ENCODE assay signal across 30 mouse cellular contexts in genomic region chr2:132092722-132093121, GRCm38 (mm10). TPM values are rescaled to one million over a fixed set of nuclear protein-coding genes. Genes with fewer than 3 reads are reported as not detected.
A peak's percentile ranks its signal among the peaks of the same experiment; 100 is the strongest.
DNase-seq lines count a peak whose midpoint lies in the region; ATAC-seq lines count a peak whose summit lies in the region.
"Had no signal": no experiment of that assay in that cellular context is flagged by ENCODE, and none has a peak within 500 bp of the region (broad histone marks: within the 10 kb centered on the region; RNA-seq: fewer than 3 reads in every experiment).

No protein-coding gene starts in this region.

- ATAC-seq in liver, embryonic 13.5 days (ENCODE audit: low read depth) = no peak
- ATAC-seq in liver, embryonic 11.5 days (replicated peaks; ENCODE audit: low FRiP score) = no peak
- peak; percentile 61 for ATAC-seq in liver, embryonic 16.5 days (ENCODE audit: low read depth)
- ATAC-seq in hindbrain, embryonic 11.5 days (ENCODE audit: low FRiP score) = no peak
- ATAC-seq: forebrain, embryonic 14.5 days; inflammation-experienced regulatory T-cells, adult 6 months; midbrain, embryonic 13.5 days had no signal

- no peak overlapping the region for H3K9ac ChIP-seq in liver, embryonic 13.5 days
- H3K9ac ChIP-seq in liver, embryonic 11.5 days (ENCODE audit: low read depth, low read length) = no peak overlapping the region
- H3K9ac ChIP-seq in liver, embryonic 16.5 days (ENCODE audit: low read depth, low read length) = no peak overlapping the region
- no peak overlapping the region for H3K9ac ChIP-seq in hindbrain, embryonic 11.5 days (ENCODE audit: low read depth, low read length)
- H3K9ac ChIP-seq: hindbrain, embryonic 15.5 days; limb, embryonic 15.5 days; lung, embryonic 15.5 days; midbrain, embryonic 13.5 days had no signal

- no peak for DNase-seq in liver, embryonic 13.5 days
- DNase-seq in liver, embryonic 11.5 days (ENCODE audit: low spot score) = no peak
- peak; percentile 80 for DNase-seq in fat pad, adult 2 months (ENCODE audit: extremely low read depth, low read depth, low spot score)
- DNase-seq in yolk sac, embryonic 10.5 days (ENCODE audit: low spot score) = peak; percentile 42
- DNase-seq in c-Kit-positive CD71-positive TER-119-positive erythroid progenitor cells, embryonic 14.5 days (ENCODE audit: low spot score) = no peak
- no peak for DNase-seq in hindbrain, embryonic 11.5 days (ENCODE audit: low spot score)
- DNase-seq: adrenal gland, postnatal 10 days; cerebellum, adult 2 months; cerebellum, postnatal 14 days; gastrocnemius, postnatal 14 days; heart, adult 11 months; heart, postnatal 4 days; kidney, adult 8-10 months; kidney, postnatal 14 days; layer of hippocampus, adult 9-11 months; lung, postnatal 36 days; retina, postnatal 1 day; right cerebral cortex, postnatal 14 days; thymus, adult 18-20 months; thymus, postnatal 25 days had no signal

- WGBS in liver, embryonic 13.5 days (ENCODE audit: insufficient replicate concordance) = 70% methylated on average over 3 of the region's 3 CpGs
- 75% methylated on average over 3 of the region's 3 CpGs for WGBS in liver, embryonic 11.5 days
- WGBS in liver, embryonic 16.5 days (ENCODE audit: insufficient replicate concordance) = 46% methylated on average over 3 of the region's 3 CpGs
- WGBS in hindbrain, embryonic 11.5 days = 88% methylated on average over 3 of the region's 3 CpGs

- H3K27ac ChIP-seq in liver, embryonic 13.5 days = peak overlapping the region; percentile 16; the same call in 1 of the 2 replicates
- H3K27ac ChIP-seq in liver, embryonic 11.5 days (ENCODE audit: low read depth, low read length) = no peak overlapping the region
- peak overlapping the region; percentile 62 for H3K27ac ChIP-seq in liver, embryonic 16.5 days (ENCODE audit: low read length)
- no peak overlapping the region for H3K27ac ChIP-seq in hindbrain, embryonic 11.5 days (ENCODE audit: low read depth, low read length)
- H3K27ac ChIP-seq: hindbrain, embryonic 15.5 days; limb, embryonic 10.5 days; limb, embryonic 15.5 days; lung, embryonic 15.5 days; midbrain, embryonic 13.5 days had no signal

- H3K4me1 ChIP-seq in liver, embryonic 13.5 days (replicated peaks) = peaks cover 20% of the 10 kb centered on the region
- no peaks in the 10 kb centered on the region; the same call in 1 of the 2 replicates for H3K4me1 ChIP-seq in liver, embryonic 11.5 days (replicated peaks; ENCODE audit: control insufficient read depth, insufficient read depth, low read length)
- H3K4me1 ChIP-seq in liver, embryonic 16.5 days (ENCODE audit: control insufficient read depth, low read depth, low read length) = peaks cover 3% of the 10 kb centered on the region; the same call in 1 of the 2 replicates
- no peaks in the 10 kb centered on the region for H3K4me1 ChIP-seq in hindbrain, embryonic 11.5 days (replicated peaks; ENCODE audit: control insufficient read depth, insufficient read depth, low read length)
- H3K4me1 ChIP-seq: hindbrain, embryonic 15.5 days; midbrain, embryonic 13.5 days had no signal

- peaks cover 14% of the 10 kb centered on the region; the same call in 1 of the 2 replicates for H3K36me3 ChIP-seq in liver, embryonic 13.5 days
- H3K36me3 ChIP-seq in liver, embryonic 11.5 days (ENCODE audit: control insufficient read depth, insufficient read depth, low read length) = no peaks in the 10 kb centered on the region
- H3K36me3 ChIP-seq in liver, embryonic 16.5 days (ENCODE audit: control insufficient read depth, insufficient read depth) = no peaks in the 10 kb centered on the region
- no peaks in the 10 kb centered on the region for H3K36me3 ChIP-seq in hindbrain, embryonic 11.5 days (ENCODE audit: control insufficient read depth, insufficient read depth, low read length)
- H3K36me3 ChIP-seq: lung, embryonic 15.5 days had no signal

- no peak overlapping the region for H3K4me2 ChIP-seq in liver, embryonic 13.5 days
- H3K4me2 ChIP-seq in liver, embryonic 11.5 days = no peak overlapping the region
- H3K4me2 ChIP-seq in liver, embryonic 16.5 days (ENCODE audit: low read depth, low read length) = no peak overlapping the region
- H3K4me2 ChIP-seq in hindbrain, embryonic 11.5 days (replicated peaks; ENCODE audit: low read depth, low read length) = no peak overlapping the region
- H3K4me2 ChIP-seq: heart, embryonic 11.5 days; hindbrain, embryonic 15.5 days; limb, embryonic 15.5 days; lung, embryonic 15.5 days; midbrain, embryonic 13.5 days had no signal

- H3K9me3 ChIP-seq in liver, embryonic 13.5 days (replicated peaks) = no peaks in the 10 kb centered on the region
- no peaks in the 10 kb centered on the region for H3K9me3 ChIP-seq in liver, embryonic 11.5 days (ENCODE audit: control insufficient read depth, low read length)
- H3K9me3 ChIP-seq in liver, embryonic 16.5 days (replicated peaks; ENCODE audit: control insufficient read depth, low read length) = no peaks in the 10 kb centered on the region
- H3K9me3 ChIP-seq in hindbrain, embryonic 11.5 days (ENCODE audit: control insufficient read depth, low read length) = no peaks in the 10 kb centered on the region
- H3K9me3 ChIP-seq: G1E; hindbrain, embryonic 15.5 days; limb, embryonic 10.5 days; limb, embryonic 15.5 days; lung, embryonic 15.5 days; midbrain, embryonic 13.5 days had no signal

- H3K27me3 ChIP-seq in liver, embryonic 13.5 days = no peaks in the 10 kb centered on the region
- H3K27me3 ChIP-seq in liver, embryonic 11.5 days (replicated peaks; ENCODE audit: control insufficient read depth, insufficient read depth, low read length) = no peaks in the 10 kb centered on the region
- H3K27me3 ChIP-seq in liver, embryonic 16.5 days (ENCODE audit: control insufficient read depth, insufficient read depth, low read depth, low read length) = no peaks in the 10 kb centered on the region
- no peaks in the 10 kb centered on the region for H3K27me3 ChIP-seq in hindbrain, embryonic 11.5 days (ENCODE audit: control insufficient read depth, insufficient read depth, low read length)
- H3K27me3 ChIP-seq: hindbrain, embryonic 15.5 days; limb, embryonic 15.5 days; lung, embryonic 15.5 days; midbrain, embryonic 13.5 days had no signal

- no peak overlapping the region for H3K4me3 ChIP-seq in liver, embryonic 13.5 days (replicated peaks)
- no peak overlapping the region for H3K4me3 ChIP-seq in liver, embryonic 11.5 days (ENCODE audit: low read depth, low read length)
- H3K4me3 ChIP-seq in liver, embryonic 16.5 days (ENCODE audit: low read depth, low read length) = no peak overlapping the region
- no peak overlapping the region for H3K4me3 ChIP-seq in hindbrain, embryonic 11.5 days (ENCODE audit: low read depth, low read length)
- H3K4me3 ChIP-seq: hindbrain, embryonic 15.5 days; limb, embryonic 10.5 days; limb, embryonic 15.5 days; lung, embryonic 15.5 days; midbrain, embryonic 13.5 days had no signal

RNA-seq across cellular contexts. Expression of gene Slc23a2, which starts 52.2 kb away (rescaled TPM):
- polyA plus RNA-seq in liver, embryonic 13.5 days (2015; fragmentation: Nextera tagmentation; extraction: Ambion mirVana) = 2.8 and 3.1 TPM in 2 replicates
- polyA plus RNA-seq in liver, embryonic 11.5 days (2014; fragmentation: Nextera tagmentation; extraction: Ambion mirVana) = 7.2 and 7.9 TPM in 2 replicates
- polyA plus RNA-seq in liver, embryonic 16.5 days (2015; fragmentation: Nextera tagmentation; extraction: Ambion mirVana) = 2.7 and 4.1 TPM in 2 replicates
- 11.4 and 14.6 TPM in 2 replicates for polyA plus RNA-seq in hindbrain, embryonic 11.5 days (2014; fragmentation: Nextera tagmentation; extraction: Ambion mirVana)

Comparison
In these comparisons a context has a peak if more than half of its experiments do, and no peak if none do; other contexts are left out.
1. H3K27ac ChIP-seq: peak in liver, embryonic 13.5 days (single experiment) and liver, embryonic 16.5 days (single experiment); none in liver, embryonic 11.5 days (single experiment) and hindbrain, embryonic 11.5 days (single experiment).
2. DNase-seq: peak in fat pad, adult 2 months (single experiment) and yolk sac, embryonic 10.5 days (single experiment); none in liver, embryonic 13.5 days (single experiment), liver, embryonic 11.5 days (single experiment), c-Kit-positive CD71-positive TER-119-positive erythroid progenitor cells, embryonic 14.5 days (single experiment) and hindbrain, embryonic 11.5 days (single experiment).